Mouse (Mus musculus) brain, embryonic 14.5 days (tissue): ENCODE data around the gene Usf1.

ENCODE experiments used
- CTCF ChIP-seq: fragments of 200-500 bp; IDR thresholded peaks from 2 replicates; pipeline ENCODE4 v1.5.1; 2012; ENCODE audit warnings: inconsistent platforms, mild to moderate bottlenecking, moderate library complexity, borderline replicate concordance; ENCODE audit not compliant: insufficient read depth, insufficient read length; ENCODE audit errors: extremely low read depth
- POLR2A ChIP-seq: fragments of 200-500 bp; IDR thresholded peaks from 2 replicates; pipeline ENCODE4 v1.6.1; 2012; ENCODE audit warnings: mild to moderate bottlenecking, inconsistent platforms, borderline replicate concordance; ENCODE audit not compliant: poor library complexity, insufficient read depth, insufficient read length, severe bottlenecking; ENCODE audit errors: extremely low read depth

- TF ChIP-seq CTCF, result no peak
- no peak for TF ChIP-seq POLR2A
Measured at GRCm38 (mm10) chr1:171454926-171455325, 43.8 kb downstream of the Usf1 start.
